In genomic region chr19:42288361-42288760, GRCm38 (mm10) we compare ENCODE assay signal across 28 mouse cellular contexts. TPM values are rescaled to one million over a fixed set of nuclear protein-coding genes. Genes with fewer than 3 reads are reported as not detected.
DNase-seq lines count a peak whose midpoint lies in the region; ATAC-seq and TF ChIP-seq lines count a peak whose summit lies in the region.
"Had no signal": no experiment of that assay in that cellular context is flagged by ENCODE, and none has a peak within 500 bp of the region (broad histone marks: within the 10 kb centered on the region; RNA-seq: fewer than 3 reads in every experiment).

No protein-coding gene starts in this region.

- intact Hi-C loops in gastrocnemius, adult 2 months (cut with DNase I) = no loop called here
- intact Hi-C loops in heart, postnatal 36 days (cut with DNase I) = no loop called here
- intact Hi-C loops in heart, postnatal 10 days (cut with DNase I) = no loop called here

- no peak for TF ChIP-seq CTCF in gastrocnemius, adult 2 months (IDR thresholded peaks at IDR 0.05)

- no peak overlapping the region for H3K4me3 ChIP-seq in gastrocnemius, adult 2 months
- H3K4me3 ChIP-seq: embryonic facial prominence, embryonic 12.5 days; heart, embryonic 15.5 days; limb, embryonic 13.5 days; lung, embryonic 15.5 days; midbrain, embryonic 10.5 days; midbrain, embryonic 15.5 days; neural tube, embryonic 15.5 days had no signal

- DNase-seq in gastrocnemius, adult 2 months = peak; percentile 59
- no peak for DNase-seq in gastrocnemius, postnatal 25 days
- peak; percentile 34 for DNase-seq in heart, adult 8-10 months (ENCODE audit: low spot score)
- DNase-seq in heart, postnatal 36 days = no peak
- peak; percentile 78 for DNase-seq in ES-CJ7 (ENCODE audit: low read depth, low spot score)
- peak; percentile 15 to 26 for DNase-seq in heart, postnatal 10 days
- DNase-seq: adrenal gland, postnatal 36 days; cerebellum, adult 8-10 months; embryo, embryonic 11 days; gastrocnemius, postnatal 36 days; kidney, adult 18-20 months; kidney, postnatal 36 days; retina, postnatal 1 day; right cerebral cortex, postnatal 14 days; thymus, postnatal 14 days had no signal

- ATAC-seq in granulocyte monocyte progenitor cell, adult 5-6 weeks (replicated peaks; ENCODE audit: poor library complexity, severe bottlenecking) = no peak
- ATAC-seq: CD4-positive, CD25-positive, alpha-beta regulatory T cell, adult 4 months; forebrain, embryonic 14.5 days; hindbrain, embryonic 16.5 days; midbrain, embryonic 15.5 days; Patski had no signal

- H3K27ac ChIP-seq in gastrocnemius, adult 2 months = 0 out of 2 replicates have a peak overlapping the region, but pooled peaks have one; percentile 28
- H3K27ac ChIP-seq: embryonic facial prominence, embryonic 12.5 days; heart, embryonic 15.5 days; limb, embryonic 13.5 days; lung, embryonic 15.5 days; midbrain, embryonic 10.5 days; midbrain, embryonic 15.5 days; neural tube, embryonic 15.5 days had no signal

RNA-seq across cellular contexts. Expression of gene Golga7b, which starts 41.0 kb away (rescaled TPM):
- total RNA-seq in gastrocnemius, adult 2 months (2021) = 1 to 10 TPM; 2.3 to 2.4 TPM
- total RNA-seq in gastrocnemius, postnatal 25 days (2021) = 1 to 10 TPM; 1.7 to 2.3 TPM
- total RNA-seq in heart, adult 8-10 months (2022) = 1 to 10 TPM in 1 of 4 experiments, under 1 TPM in 3; 0.46 to 1.0 (median 0.75) TPM
- under 1 TPM; 0.49 to 0.97 TPM for total RNA-seq in heart, postnatal 36 days (2021)
- under 1 TPM; 0.29 to 0.30 TPM for total RNA-seq in heart, postnatal 10 days (2021)
- not detected in 2 replicates for total RNA-seq in granulocyte monocyte progenitor cell, adult 5-6 weeks (2014; fragmentation: Nextera tagmentation)
- total RNA-seq in granulocyte monocyte progenitor cell, adult 5-6 weeks (2017) = not detected in 2 replicates
- total RNA-seq: megakaryocyte progenitor cell, adult 5-6 weeks had no signal

Comparison
In these comparisons a context has a peak if more than half of its experiments do, and no peak if none do; other contexts are left out.
1. DNase-seq: peak in gastrocnemius, adult 2 months (single experiment), heart, adult 8-10 months (single experiment), ES-CJ7 (single experiment) and heart, postnatal 10 days (2 of 2); none in gastrocnemius, postnatal 25 days (single experiment) and heart, postnatal 36 days (0 of 2).